Mouse (Mus musculus) 416B (cell line): ENCODE data around the gene Rpl26.
"Not testable (repeated sequence)": the region's sequence is repeated elsewhere in the genome, so short reads cannot be mapped to it uniquely, and the experiment has no call there.

Experiments used
- DNase-seq: peaks from one replicate; pipeline ENCODE4 v3.0.0; 2011; ENCODE audit warnings: low read depth

Gene Rpl26

DNA sequence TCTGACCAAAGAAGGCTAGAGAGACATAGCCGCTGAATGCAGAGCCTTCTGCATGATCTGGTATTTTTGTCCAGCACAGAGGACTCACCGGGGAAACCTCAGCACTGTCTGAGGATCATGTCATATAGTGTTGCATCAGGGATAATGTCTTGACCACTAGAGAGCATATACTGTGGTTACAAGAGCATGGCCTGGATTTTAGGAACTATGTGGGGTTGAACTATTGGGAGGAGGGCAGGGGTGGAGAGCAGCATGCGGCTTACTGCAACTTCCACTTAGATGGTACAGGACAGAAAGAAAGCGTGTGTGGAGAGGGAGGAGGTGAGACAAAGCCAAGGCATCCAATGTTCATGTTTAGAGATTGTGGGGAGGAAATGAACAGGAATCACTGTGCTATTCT lies 13.2 kb downstream of the Rpl26 start:
- DNase-seq = peak; percentile 29

GRCm38 (mm10) chr11:68923191-68923590 lies 21.8 kb downstream of the Rpl26 start:
- no peak for DNase-seq

DNA sequence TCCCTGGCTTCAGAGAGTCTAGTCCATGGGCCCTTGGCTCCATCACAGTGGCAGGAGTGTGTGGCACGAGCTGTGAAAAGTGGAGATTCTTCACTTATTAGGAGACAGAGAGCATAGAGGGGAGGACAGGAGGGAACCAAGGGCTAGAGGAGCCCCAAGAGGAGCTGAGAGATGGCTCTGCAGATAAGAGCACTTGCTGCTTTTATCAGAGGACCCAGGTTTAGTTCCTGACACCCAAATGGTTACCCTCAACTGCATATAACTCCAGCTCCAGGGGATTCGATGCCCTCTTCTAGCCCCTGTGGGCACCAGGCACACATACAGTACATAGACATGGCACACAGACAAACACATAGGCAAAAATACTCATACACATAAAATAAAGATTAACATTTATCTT lies 23.4 kb downstream of the Rpl26 start:
- no peak for DNase-seq

DNA sequence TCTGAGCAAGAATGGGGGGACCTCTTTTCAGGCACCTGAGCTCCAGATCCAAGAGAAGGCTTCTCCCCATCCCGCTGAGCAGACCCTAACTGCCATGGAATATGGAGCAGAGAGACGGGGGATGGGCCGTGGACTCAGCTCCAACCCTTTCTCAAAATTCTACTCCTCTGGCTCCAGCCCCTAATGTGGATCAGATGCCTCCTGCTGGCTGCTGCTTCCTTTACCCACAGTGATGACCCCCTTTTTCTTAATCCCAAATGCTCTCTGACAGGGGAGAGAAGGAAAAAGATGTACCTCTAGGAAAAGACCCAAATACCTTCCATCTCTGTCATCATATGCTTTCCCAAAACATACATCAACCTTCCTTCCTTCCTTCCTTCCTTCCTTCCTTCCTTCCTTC lies 25.6 kb downstream of the Rpl26 start, which contains the start of gene Odf4:
TSS of gene Odf4 (minus strand) at position 101 of the 400 bp plus-strand sequence.
- DNase-seq = no peak

- no peak for DNase-seq
These were observed 28.6 kb downstream of the Rpl26 start for GRCm38 (mm10) chr11:68929947-68930346.

GRCm38 (mm10) chr11:68933885-68934507 lies 32.6 kb downstream of the Rpl26 start:
- DNase-seq = no peak

DNA sequence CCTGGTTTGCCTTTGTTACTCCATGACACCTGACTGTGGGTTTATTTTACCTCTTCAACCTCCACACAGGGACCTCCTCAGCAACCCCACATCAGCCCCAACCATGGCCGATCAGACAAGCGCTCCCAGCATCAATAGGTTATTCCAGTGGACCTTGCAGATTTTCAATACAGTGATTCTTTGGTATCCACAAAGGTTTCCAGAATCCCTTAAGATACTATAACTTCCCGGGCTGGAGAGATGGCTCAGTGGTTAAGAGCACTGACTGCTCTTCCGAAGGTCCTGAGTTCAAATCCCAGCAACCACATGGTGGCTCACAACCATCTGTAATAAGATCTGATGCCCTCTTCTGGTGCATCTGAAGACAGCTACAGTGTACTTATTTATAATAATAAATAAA lies 35.6 kb downstream of the Rpl26 start:
- not testable (repeated sequence) for DNase-seq

DNA sequence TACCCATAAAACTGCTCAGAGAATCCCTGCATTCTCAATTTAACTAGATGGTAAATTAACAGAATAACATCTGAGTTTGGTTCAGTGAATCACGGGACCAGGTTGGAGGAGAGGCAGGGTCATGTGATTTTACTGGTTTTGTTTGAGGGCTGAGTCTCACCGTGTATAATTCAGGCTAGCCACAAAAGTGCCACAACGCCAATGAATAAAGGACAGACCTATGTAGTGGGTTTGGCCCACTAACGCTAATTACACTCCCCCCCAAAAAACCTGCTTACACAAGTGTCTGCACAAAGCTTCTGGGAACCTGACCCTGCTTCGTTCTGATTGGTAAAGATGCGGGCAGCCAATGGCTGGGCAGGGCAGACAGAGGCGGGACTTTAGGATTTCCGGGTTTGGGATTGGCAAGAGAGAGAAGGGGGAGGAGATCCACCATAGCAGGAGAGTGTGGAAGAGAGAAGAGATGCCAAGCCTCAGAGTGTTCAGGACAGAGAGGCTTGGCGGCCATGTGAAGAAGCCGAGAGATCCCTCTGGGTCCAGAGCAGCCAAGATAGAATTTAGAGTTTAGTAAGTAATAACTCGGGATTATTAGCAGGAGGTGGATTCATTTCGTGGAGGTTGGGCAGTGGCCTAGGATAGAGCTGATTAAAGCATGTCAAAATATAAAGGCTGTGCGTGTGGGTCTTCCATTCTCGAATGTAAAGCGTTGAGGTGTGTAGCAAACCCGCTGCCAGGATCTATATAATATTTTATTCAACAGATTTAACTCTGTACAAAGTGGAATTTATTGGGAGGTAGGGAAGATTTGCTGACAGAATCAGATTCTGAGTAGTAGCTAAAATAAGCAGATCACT lies 38.3 kb downstream of the Rpl26 start:
- DNase-seq = peak; percentile 94

DNA sequence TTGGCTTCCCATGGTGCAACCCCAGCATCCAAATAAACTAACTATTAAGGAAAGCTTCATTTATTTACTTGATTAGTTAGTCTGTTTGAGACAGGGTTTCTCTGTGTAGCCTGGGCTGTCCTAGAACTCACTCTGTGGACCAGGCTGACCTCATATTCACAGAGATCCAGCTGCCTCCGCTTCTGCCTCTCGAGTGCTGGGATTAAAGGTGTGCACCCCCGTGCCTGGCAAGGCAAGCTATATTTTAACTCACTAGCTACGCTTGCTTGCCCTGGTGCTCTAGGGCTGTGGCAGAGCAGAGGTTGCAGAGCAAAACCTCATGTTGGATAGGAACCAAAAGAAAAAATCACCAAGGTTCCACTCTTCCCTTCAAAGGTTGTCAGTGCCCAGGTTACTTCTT lies 39.1 kb downstream of the Rpl26 start:
- DNase-seq = no peak

DNA sequence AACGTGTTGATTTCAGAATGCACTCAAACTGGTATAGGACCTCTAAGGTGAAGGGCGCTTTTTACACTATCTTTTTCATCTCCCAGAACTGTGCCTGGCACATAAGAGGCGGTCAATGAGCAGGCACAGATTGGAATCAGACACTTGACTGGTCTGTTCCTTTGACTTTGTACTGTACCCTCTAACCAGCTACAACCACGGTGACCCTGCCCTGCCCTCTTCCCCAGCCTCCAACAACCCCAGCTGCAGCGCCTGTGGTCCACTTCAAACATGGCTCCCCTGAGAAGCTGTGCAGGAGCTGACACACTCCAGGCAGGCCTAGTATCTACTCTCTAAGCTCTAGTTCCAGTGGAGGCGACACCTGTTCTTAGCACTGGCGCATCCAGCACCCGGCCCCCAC lies 41.3 kb downstream of the Rpl26 start:
- no peak for DNase-seq

DNA sequence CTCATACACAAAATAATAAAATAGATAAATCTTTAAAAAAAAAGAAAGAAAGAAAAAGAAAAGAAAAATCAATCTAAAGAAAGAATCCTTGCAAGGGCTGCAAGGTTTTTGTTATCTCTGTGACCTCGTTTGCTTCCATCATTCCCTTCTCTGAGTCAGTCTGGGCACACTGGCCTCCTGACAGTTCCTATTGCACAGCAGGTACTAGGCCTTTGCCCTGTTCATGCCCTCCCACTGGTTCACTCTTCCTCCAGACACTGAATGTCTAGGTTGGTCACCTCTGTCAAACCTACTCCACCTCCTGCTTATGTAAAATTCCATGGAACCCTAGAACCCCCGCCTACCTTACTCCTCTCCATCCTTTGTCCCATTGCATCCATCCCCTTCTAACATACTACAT lies 43.9 kb downstream of the Rpl26 start:
- DNase-seq = no peak

DNA sequence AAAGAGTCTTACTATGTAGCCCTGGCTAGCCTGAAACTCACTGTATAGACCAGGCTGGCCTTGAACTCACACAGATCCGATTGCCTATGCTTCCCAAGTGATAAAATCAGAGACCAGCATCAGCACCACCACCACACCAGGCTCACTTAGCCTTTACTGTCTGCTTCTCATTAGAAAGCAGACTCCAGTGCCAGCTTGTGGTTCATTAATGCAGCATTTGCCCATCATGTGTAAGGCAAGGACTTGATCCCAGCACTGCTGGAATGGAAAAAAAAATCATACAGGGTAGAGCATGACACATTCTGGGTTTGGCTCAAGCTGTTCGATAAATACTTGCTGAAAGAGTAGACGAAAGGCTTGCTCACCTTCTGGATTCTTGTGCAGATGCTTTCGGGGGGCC lies 44.6 kb downstream of the Rpl26 start:
- DNase-seq = no peak

GRCm38 (mm10) chr11:68946806-68947440 lies 45.5 kb downstream of the Rpl26 start:
- DNase-seq = peak; percentile 25

GRCm38 (mm10) chr11:68947542-68947993 lies 46.2 kb downstream of the Rpl26 start:
- DNase-seq = no peak

GRCm38 (mm10) chr11:68953903-68954302 lies 52.5 kb downstream of the Rpl26 start:
- DNase-seq = no peak

DNA sequence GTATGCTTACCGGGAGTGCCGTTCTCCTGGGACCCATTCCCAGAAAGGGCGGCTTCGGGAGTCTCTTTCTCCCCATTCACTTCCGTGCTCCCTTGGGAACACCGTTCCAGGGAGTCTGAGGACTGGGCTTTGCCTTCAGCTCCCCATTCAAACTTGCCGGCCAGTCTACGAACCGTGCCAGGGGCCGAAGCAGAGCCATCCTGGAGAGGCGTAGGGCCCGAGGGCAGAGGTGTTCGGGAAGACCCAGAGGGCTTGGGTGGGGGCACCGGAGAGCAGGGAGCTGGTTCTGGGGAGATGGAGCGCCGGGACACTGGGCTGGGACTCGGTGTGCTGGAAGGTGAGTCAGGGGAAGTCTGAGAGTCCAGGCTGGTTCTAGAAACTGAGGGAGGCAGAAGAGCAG lies 53.0 kb downstream of the Rpl26 start:
- DNase-seq = no peak

- DNase-seq = no peak
These were observed 54.1 kb downstream of the Rpl26 start for GRCm38 (mm10) chr11:68955473-68955872.

GRCm38 (mm10) chr11:68956107-68956506 lies 54.7 kb downstream of the Rpl26 start:
- DNase-seq = no peak
